Mouse (Mus musculus): Measurements from ENCODE around the gene Zfp541. TPM values are rescaled to one million over a fixed set of nuclear protein-coding genes. Genes with fewer than 3 reads are reported as not detected.

Zfp541 gene
- polyA plus RNA-seq, 1 experiment from 2014 or later: not detected

- DNase-seq (ENCODE audit: low spot score) (no peak), ATAC-seq (no peak)
- no peaks in the 10 kb centered on the region for H3K9me3 ChIP-seq (replicated peaks; ENCODE audit: control insufficient read depth, low read length)
- peak overlapping the region; percentile 52 for H3K4me2 ChIP-seq (ENCODE audit: low read length)
- H3K4me3 ChIP-seq (ENCODE audit: low read depth, low read length): peak overlapping the region; percentile 65
- 58% methylated on average over 9 of the region's 9 CpGs for WGBS
- H3K36me3 ChIP-seq (ENCODE audit: control insufficient read depth, insufficient read depth, low read length): peaks cover 26% of the 10 kb centered on the region
- H3K27ac ChIP-seq (ENCODE audit: low read depth, low read length): no peak overlapping the region
- H3K27me3 ChIP-seq (replicated peaks; ENCODE audit: control insufficient read depth, insufficient read depth, low read length): no peaks in the 10 kb centered on the region
- H3K9ac ChIP-seq (ENCODE audit: low read length): peak overlapping the region; percentile 83; the same call in 1 of the 2 replicates
- H3K4me1 ChIP-seq (ENCODE audit: control insufficient read depth, insufficient read depth, low read length): no peaks in the 10 kb centered on the region; the same call in 1 of the 2 replicates
Measured at GRCm38 (mm10) chr7:16120262-16120600, 58.6 kb downstream of the Zfp541 start.

DNA sequence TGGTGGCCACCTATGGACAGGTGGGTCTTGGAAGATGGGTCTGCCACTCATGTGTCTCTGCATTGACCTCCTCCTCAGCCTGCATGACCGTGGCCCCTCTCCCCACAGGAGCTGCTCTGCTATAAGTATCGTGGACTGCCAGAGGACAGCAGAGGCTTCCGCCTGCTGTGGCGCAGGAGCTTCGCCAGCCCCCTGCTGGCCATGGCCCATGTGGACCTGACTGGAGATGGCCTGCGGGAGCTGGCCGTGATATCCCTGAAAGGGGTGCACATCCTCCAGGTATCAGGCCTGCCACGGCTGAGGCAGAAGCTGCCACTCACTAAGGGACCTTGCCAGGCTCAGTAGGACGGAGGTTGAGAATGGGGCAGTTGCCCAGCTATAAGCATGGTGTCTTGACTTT, 64.2 kb downstream of the Zfp541 start:
- no peak overlapping the region for H3K4me2 ChIP-seq (ENCODE audit: low read length)
- no peaks in the 10 kb centered on the region for H3K9me3 ChIP-seq (replicated peaks; ENCODE audit: control insufficient read depth, low read length)
- WGBS: 92% methylated on average over 9 of the region's 9 CpGs
- H3K9ac ChIP-seq (ENCODE audit: low read length): no peak overlapping the region
- ATAC-seq: no peak
- H3K27ac ChIP-seq (ENCODE audit: low read depth, low read length): no peak overlapping the region
- no peaks in the 10 kb centered on the region for H3K27me3 ChIP-seq (replicated peaks; ENCODE audit: control insufficient read depth, insufficient read depth, low read length)
- peaks cover 9% of the 10 kb centered on the region for H3K4me1 ChIP-seq (ENCODE audit: control insufficient read depth, insufficient read depth, low read length)
- 0 out of 2 replicates have a peak, but pooled peaks cover 6% of the 10 kb centered on the region for H3K36me3 ChIP-seq (ENCODE audit: control insufficient read depth, insufficient read depth, low read length)
- DNase-seq (ENCODE audit: low spot score): no peak
- no peak overlapping the region for H3K4me3 ChIP-seq (ENCODE audit: low read depth, low read length)

GRCm38 (mm10) chr7:16128344-16128743, 66.7 kb downstream of the Zfp541 start:
- Histone ChIP-seq H3K27ac (ENCODE audit: low read depth, low read length) (no peak overlapping the region), H3K27me3 (replicated peaks; ENCODE audit: control insufficient read depth, insufficient read depth, low read length) (no peaks in the 10 kb centered on the region), H3K4me3 (ENCODE audit: low read depth, low read length) (no peak overlapping the region), H3K9ac (ENCODE audit: low read length) (no peak overlapping the region), H3K4me2 (ENCODE audit: low read length) (no peak overlapping the region), H3K4me1 (ENCODE audit: control insufficient read depth, insufficient read depth, low read length) (peaks cover 30% of the 10 kb centered on the region), H3K9me3 (replicated peaks; ENCODE audit: control insufficient read depth, low read length) (no peaks in the 10 kb centered on the region), H3K36me3 (ENCODE audit: control insufficient read depth, insufficient read depth, low read length) (0 out of 2 replicates have a peak, but pooled peaks cover 3% of the 10 kb centered on the region)
- 74% methylated on average over 6 of the region's 6 CpGs for WGBS
- no peak for ATAC-seq
- no peak for DNase-seq (ENCODE audit: low spot score)

DNA sequence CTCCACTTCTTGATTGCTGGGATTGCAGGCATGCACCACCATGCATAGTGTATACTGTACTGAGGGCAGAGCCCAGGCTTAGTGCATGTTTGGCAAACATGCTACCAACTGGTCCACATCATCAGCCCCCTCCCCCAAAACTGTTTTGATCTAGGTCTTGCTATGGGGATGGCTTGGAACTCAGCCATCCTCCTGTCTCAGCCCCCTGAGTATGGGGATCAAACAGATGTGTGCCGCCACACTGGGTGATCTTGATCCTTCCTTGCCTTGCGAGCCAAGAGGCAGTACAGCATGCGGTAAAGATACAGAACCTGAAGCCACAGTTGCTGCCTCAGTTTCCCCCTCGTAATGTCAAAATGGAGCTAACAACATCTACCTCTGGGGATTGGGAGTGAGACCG, 67.3 kb downstream of the Zfp541 start:
- no peak for ATAC-seq
- Histone ChIP-seq H3K36me3 (ENCODE audit: control insufficient read depth, insufficient read depth, low read length) (0 out of 2 replicates have a peak, but pooled peaks cover 3% of the 10 kb centered on the region), H3K9me3 (replicated peaks; ENCODE audit: control insufficient read depth, low read length) (no peaks in the 10 kb centered on the region), H3K27me3 (replicated peaks; ENCODE audit: control insufficient read depth, insufficient read depth, low read length) (no peaks in the 10 kb centered on the region), H3K4me1 (ENCODE audit: control insufficient read depth, insufficient read depth, low read length) (peaks cover 34% of the 10 kb centered on the region), H3K4me3 (ENCODE audit: low read depth, low read length) (no peak overlapping the region), H3K9ac (ENCODE audit: low read length) (no peak overlapping the region), H3K27ac (ENCODE audit: low read depth, low read length) (no peak overlapping the region; the same call in 1 of the 2 replicates), H3K4me2 (ENCODE audit: low read length) (peak overlapping the region; percentile 73)
- 63% methylated on average over 5 of the region's 5 CpGs for WGBS
- DNase-seq (ENCODE audit: low spot score): no peak

- Histone ChIP-seq H3K9ac (ENCODE audit: low read length) (peak within 1 kb of the TSS; percentile 66), H3K4me1 (ENCODE audit: control insufficient read depth, insufficient read depth, low read length) (peaks cover 39% of the 10 kb centered on the region), H3K9me3 (replicated peaks; ENCODE audit: control insufficient read depth, low read length) (no peaks in the 10 kb centered on the region), H3K27me3 (replicated peaks; ENCODE audit: control insufficient read depth, insufficient read depth, low read length) (no peaks in the 10 kb centered on the region), H3K4me2 (ENCODE audit: low read length) (peak within 1 kb of the TSS; percentile 73), H3K27ac (ENCODE audit: low read depth, low read length) (peak within 1 kb of the TSS; percentile 61), H3K36me3 (ENCODE audit: control insufficient read depth, insufficient read depth, low read length) (peaks cover 3% of the 10 kb centered on the region; the same call in 1 of the 2 replicates), H3K4me3 (ENCODE audit: low read depth, low read length) (peak within 1 kb of the TSS; percentile 34)
- peak; percentile 88 for DNase-seq (ENCODE audit: low spot score)
- WGBS: under 1% methylated on average over 12 of the region's 12 CpGs
- ATAC-seq: peak; percentile 79
Measured at GRCm38 (mm10) chr7:16129421-16129845, 67.8 kb downstream of the Zfp541 start, which contains the start of gene Slc8a2. Gene Slc8a2, plus strand, starts transcription at chr7:16129826.

DNA sequence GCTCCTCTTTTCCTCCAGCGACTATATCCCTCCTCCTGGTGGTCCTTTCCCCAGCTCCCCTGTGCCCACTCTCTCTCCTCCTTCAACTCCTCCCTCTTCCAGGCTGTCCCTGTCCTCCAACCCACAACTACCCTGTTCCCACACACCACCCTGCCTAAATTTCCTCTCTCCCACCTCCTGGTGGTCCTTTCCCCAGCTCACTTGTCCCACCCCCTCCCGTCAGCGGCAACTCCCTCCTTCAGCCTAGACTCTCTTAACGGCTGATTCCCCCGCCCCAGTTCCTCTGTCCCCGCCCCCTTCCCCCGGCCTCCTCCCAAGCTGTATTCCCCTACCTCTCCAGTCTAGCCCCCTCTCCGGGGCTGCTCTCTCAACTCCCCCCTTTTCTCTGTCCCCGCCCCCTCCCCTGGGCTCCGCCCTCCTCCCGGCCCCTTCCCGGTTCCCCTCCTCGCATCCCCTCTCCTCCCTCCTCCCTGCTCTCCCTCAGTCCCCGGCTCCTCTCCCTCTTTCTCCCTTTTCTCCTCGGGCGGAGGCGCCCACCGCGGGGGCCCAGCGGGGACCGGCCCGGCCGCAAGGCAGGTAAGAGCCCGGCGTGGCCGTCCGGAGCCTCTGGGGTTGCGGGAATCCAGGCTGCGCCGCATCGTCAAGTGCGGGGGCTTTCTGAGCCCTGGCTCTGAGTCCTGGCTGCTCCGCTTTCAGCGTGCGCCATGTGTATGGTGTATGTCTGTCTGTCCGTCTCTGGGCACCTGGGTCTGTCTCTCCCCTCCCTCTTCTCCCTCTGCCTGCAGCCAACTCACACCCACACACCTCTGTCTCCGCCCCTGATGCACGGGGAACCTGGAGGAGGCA, 68.5 kb downstream of the Zfp541 start:
- H3K9ac ChIP-seq (ENCODE audit: low read length): peak overlapping the region; percentile 66
- H3K36me3 ChIP-seq (ENCODE audit: control insufficient read depth, insufficient read depth, low read length): peaks cover 5% of the 10 kb centered on the region; the same call in 1 of the 2 replicates
- H3K4me2 ChIP-seq (ENCODE audit: low read length): peak overlapping the region; percentile 73
- ATAC-seq (peak; percentile 80), DNase-seq (ENCODE audit: low spot score) (peak; percentile 91)
- 1% methylated on average over 36 of the region's 38 CpGs for WGBS
- H3K27ac ChIP-seq (ENCODE audit: low read depth, low read length): peak overlapping the region; percentile 61
- H3K4me3 ChIP-seq (ENCODE audit: low read depth, low read length): peak overlapping the region; percentile 34
- no peaks in the 10 kb centered on the region for H3K9me3 ChIP-seq (replicated peaks; ENCODE audit: control insufficient read depth, low read length)
- no peaks in the 10 kb centered on the region for H3K27me3 ChIP-seq (replicated peaks; ENCODE audit: control insufficient read depth, insufficient read depth, low read length)
- peaks cover 45% of the 10 kb centered on the region for H3K4me1 ChIP-seq (ENCODE audit: control insufficient read depth, insufficient read depth, low read length)

DNA sequence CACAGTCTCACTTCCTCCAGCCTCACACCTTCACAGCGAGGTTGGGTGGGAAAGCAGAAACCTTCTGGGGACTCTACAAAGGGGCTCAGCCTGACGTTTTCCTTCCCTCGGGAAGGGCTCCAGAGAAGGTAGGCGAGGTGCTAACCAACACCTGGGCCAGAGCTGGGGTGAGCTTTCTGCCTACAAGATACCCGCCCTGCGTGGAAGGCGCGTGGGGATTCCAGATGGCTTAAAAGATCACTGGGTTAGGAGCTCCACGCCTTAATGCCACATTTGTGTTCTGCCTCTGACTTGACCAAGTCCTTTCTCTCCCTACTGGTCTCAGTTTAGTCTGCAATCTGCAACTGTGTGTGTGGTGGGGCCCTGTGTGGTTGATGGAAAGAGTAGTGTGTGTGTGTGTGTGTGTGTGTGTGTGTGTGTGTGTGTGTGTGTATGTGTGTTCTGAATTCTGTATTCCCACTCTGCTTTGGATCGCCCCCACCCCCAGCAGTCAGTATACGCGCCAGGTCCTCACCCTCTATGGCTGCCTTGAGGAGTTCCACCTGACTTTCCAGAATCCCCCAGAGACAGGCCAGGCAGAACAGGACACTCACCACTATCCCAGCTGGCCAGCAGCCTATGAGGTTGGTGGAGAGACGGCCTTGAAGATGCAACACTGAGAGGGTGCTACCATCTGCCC, 69.5 kb downstream of the Zfp541 start:
- Histone ChIP-seq H3K4me1 (ENCODE audit: control insufficient read depth, insufficient read depth, low read length) (peaks cover 45% of the 10 kb centered on the region), H3K4me3 (ENCODE audit: low read depth, low read length) (peak overlapping the region; percentile 34), H3K9me3 (replicated peaks; ENCODE audit: control insufficient read depth, low read length) (no peaks in the 10 kb centered on the region), H3K27ac (ENCODE audit: low read depth, low read length) (peak overlapping the region; percentile 53; the same call in 1 of the 2 replicates), H3K4me2 (ENCODE audit: low read length) (peak overlapping the region; percentile 73), H3K27me3 (replicated peaks; ENCODE audit: control insufficient read depth, insufficient read depth, low read length) (no peaks in the 10 kb centered on the region), H3K9ac (ENCODE audit: low read length) (peak overlapping the region; percentile 66), H3K36me3 (ENCODE audit: control insufficient read depth, insufficient read depth, low read length) (peaks cover 2% of the 10 kb centered on the region; the same call in 1 of the 2 replicates)
- WGBS: 38% methylated on average over 13 of the region's 13 CpGs
- DNase-seq (ENCODE audit: low spot score) (no peak), ATAC-seq (no peak)

GRCm38 (mm10) chr7:16132161-16132581, 70.6 kb downstream of the Zfp541 start:
- ATAC-seq (no peak), DNase-seq (ENCODE audit: low spot score) (peak; percentile 70)
- Histone ChIP-seq H3K4me2 (ENCODE audit: low read length) (peak overlapping the region; percentile 73), H3K9ac (ENCODE audit: low read length) (no peak overlapping the region), H3K27me3 (replicated peaks; ENCODE audit: control insufficient read depth, insufficient read depth, low read length) (no peaks in the 10 kb centered on the region), H3K27ac (ENCODE audit: low read depth, low read length) (no peak overlapping the region), H3K9me3 (replicated peaks; ENCODE audit: control insufficient read depth, low read length) (no peaks in the 10 kb centered on the region), H3K4me1 (ENCODE audit: control insufficient read depth, insufficient read depth, low read length) (peaks cover 45% of the 10 kb centered on the region), H3K36me3 (ENCODE audit: control insufficient read depth, insufficient read depth, low read length) (peaks cover 4% of the 10 kb centered on the region), H3K4me3 (ENCODE audit: low read depth, low read length) (peak overlapping the region; percentile 1; the same call in 1 of the 2 replicates)
- 5% methylated on average over 7 of the region's 7 CpGs for WGBS
